Mouse (Mus musculus) embryonic fibroblast, embryonic 13.5 days (primary cell): ENCODE results near the gene Lpcat2.

ENCODE experiments used
- CTCF ChIP-seq: IDR thresholded peaks from 2 replicates; pipeline ENCODE4 v1.5.1; 2011; ENCODE audit warnings: mild to moderate bottlenecking, control low read depth, low read length, moderate library complexity, borderline replicate concordance; ENCODE audit not compliant: insufficient read depth
- POLR2A ChIP-seq: IDR thresholded peaks from 2 replicates; pipeline ENCODE4 v1.6.1; 2011; ENCODE audit warnings: low read depth, mild to moderate bottlenecking, control low read depth, low read length, moderate library complexity

DNA sequence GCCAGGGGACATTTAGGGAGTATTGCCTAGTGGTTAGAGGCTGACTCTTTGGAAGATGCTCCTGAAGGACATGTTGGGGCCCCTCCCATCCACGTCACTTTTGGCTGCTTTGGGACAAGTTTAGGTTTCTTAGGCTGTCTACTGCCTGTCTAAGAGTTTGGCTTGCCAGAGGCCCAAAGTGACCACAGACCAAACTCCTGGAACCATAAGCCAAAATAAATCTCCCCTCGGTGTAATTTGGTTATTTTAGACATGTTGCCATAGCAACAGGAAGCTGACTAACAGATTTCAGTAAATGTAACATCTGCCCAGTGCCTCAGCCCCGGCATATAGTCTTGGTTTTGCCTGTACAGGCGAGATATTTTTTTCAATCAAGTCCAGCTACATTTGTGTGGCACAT, 82.9 kb downstream of the Lpcat2 start:
- no peak for TF ChIP-seq CTCF
- TF ChIP-seq POLR2A = no peak
